ENCODE assay signal across 19 mouse cellular contexts in the genomic region with DNA sequence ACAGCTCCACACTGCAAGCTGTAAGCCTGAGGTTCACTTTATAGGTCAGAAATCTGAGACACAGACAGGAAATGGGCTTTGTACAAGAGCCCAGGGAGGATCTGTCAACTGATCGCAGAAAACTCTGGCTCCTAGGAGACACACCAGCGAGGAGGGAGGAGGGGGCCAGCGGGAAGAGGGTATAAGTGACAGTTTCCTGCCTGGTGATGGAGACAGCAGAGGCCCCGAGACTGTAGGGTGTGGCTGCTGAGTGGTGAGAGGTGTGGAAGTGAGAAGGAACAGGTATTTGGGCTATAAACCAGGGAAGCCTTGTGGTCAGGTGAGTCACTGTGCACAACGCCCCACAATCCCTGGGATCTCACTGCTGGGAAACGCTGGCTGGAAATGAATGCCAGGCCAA. TPM values are rescaled to one million over a fixed set of nuclear protein-coding genes. Genes with fewer than 3 reads are reported as not detected.
DNase-seq lines count a peak whose midpoint lies in the region; ATAC-seq lines count a peak whose summit lies in the region.
"Had no signal": no experiment of that assay in that cellular context is flagged by ENCODE, and none has a peak within 500 bp of the region (broad histone marks: within the 10 kb centered on the region; RNA-seq: fewer than 3 reads in every experiment).

No protein-coding gene starts in this region.

- H3K36me3 ChIP-seq in intestine, embryonic 16.5 days (ENCODE audit: control insufficient read depth, insufficient read depth, low read length) = no peaks in the 10 kb centered on the region
- H3K36me3 ChIP-seq in forebrain, embryonic 11.5 days (ENCODE audit: control insufficient read depth, insufficient read depth, low read length) = no peaks in the 10 kb centered on the region
- H3K36me3 ChIP-seq: hindbrain, embryonic 12.5 days; limb, embryonic 15.5 days had no signal

- peaks cover 14% of the 10 kb centered on the region for H3K4me1 ChIP-seq in intestine, embryonic 16.5 days (ENCODE audit: control insufficient read depth, insufficient read depth, low read length)
- H3K4me1 ChIP-seq in forebrain, embryonic 11.5 days (replicated peaks; ENCODE audit: control insufficient read depth, insufficient read depth, low read length) = no peaks in the 10 kb centered on the region

- H3K27ac ChIP-seq in intestine, embryonic 16.5 days (ENCODE audit: low read length) = no peak overlapping the region
- no peak overlapping the region for H3K27ac ChIP-seq in forebrain, embryonic 11.5 days (ENCODE audit: low read depth, low read length)
- H3K27ac ChIP-seq: hindbrain, embryonic 12.5 days; limb, embryonic 15.5 days had no signal

- no peaks in the 10 kb centered on the region for H3K9me3 ChIP-seq in intestine, embryonic 16.5 days (ENCODE audit: control insufficient read depth, low read length)
- no peaks in the 10 kb centered on the region for H3K9me3 ChIP-seq in forebrain, embryonic 11.5 days (ENCODE audit: control insufficient read depth, low read length)
- H3K9me3 ChIP-seq: hindbrain, embryonic 12.5 days; limb, embryonic 15.5 days had no signal

- peak; percentile 89 for ATAC-seq in intestine, embryonic 16.5 days
- no peak for ATAC-seq in forebrain, embryonic 11.5 days (replicated peaks; ENCODE audit: low FRiP score)
- ATAC-seq: midbrain, embryonic 16.5 days had no signal

- no peak overlapping the region for H3K9ac ChIP-seq in intestine, embryonic 16.5 days (ENCODE audit: low read depth, low read length)
- H3K9ac ChIP-seq in forebrain, embryonic 11.5 days (ENCODE audit: low read length) = no peak overlapping the region
- H3K9ac ChIP-seq: hindbrain, embryonic 12.5 days; limb, embryonic 15.5 days had no signal

- H3K4me3 ChIP-seq in intestine, embryonic 16.5 days (ENCODE audit: low read length) = no peak overlapping the region
- no peak overlapping the region for H3K4me3 ChIP-seq in forebrain, embryonic 11.5 days (ENCODE audit: low read depth, low read length)
- H3K4me3 ChIP-seq: hindbrain, embryonic 12.5 days; limb, embryonic 15.5 days had no signal

- H3K4me2 ChIP-seq in intestine, embryonic 16.5 days (ENCODE audit: low read depth, low read length) = no peak overlapping the region
- H3K4me2 ChIP-seq in forebrain, embryonic 11.5 days (ENCODE audit: low read depth, low read length, severe bottlenecking) = no peak overlapping the region
- H3K4me2 ChIP-seq: hindbrain, embryonic 12.5 days; limb, embryonic 15.5 days had no signal

- 20% methylated on average over 6 of the region's 6 CpGs for WGBS in intestine, embryonic 16.5 days
- 75% methylated on average over 6 of the region's 6 CpGs for WGBS in forebrain, embryonic 11.5 days

- H3K27me3 ChIP-seq in intestine, embryonic 16.5 days (replicated peaks; ENCODE audit: control insufficient read depth, insufficient read depth, low read length) = no peaks in the 10 kb centered on the region
- H3K27me3 ChIP-seq in forebrain, embryonic 11.5 days (ENCODE audit: control insufficient read depth, insufficient read depth, low read length) = no peaks in the 10 kb centered on the region
- H3K27me3 ChIP-seq: hindbrain, embryonic 12.5 days; limb, embryonic 15.5 days had no signal

- peak; percentile 23 for DNase-seq in embryo, embryonic 10.5 days (ENCODE audit: low spot score)
- DNase-seq in embryo, embryonic 11 days = no peak
- peak; percentile 26 to 31 for DNase-seq in kidney, postnatal 4 days
- DNase-seq in kidney, postnatal 10 days = no peak
- DNase-seq in CD4-positive helper T cell, adult 2 months (ENCODE audit: low read depth, low spot score) = peak; percentile 14
- no peak for DNase-seq in forebrain, embryonic 11.5 days (ENCODE audit: low spot score)
- DNase-seq in cerebellum, adult 11 months = no peak
- DNase-seq: adrenal gland, adult 2 months; B cell, adult 2 months; cerebellum, adult 2 months; gastrocnemius, postnatal 25 days; lung, adult 2 months; right cerebral cortex, postnatal 25 days had no signal

RNA-seq across cellular contexts. Expression of a gene that starts 30.0 kb away (rescaled TPM):
- 0.23 and 0.43 TPM in 2 replicates for polyA plus RNA-seq in intestine, embryonic 16.5 days (2015; fragmentation: Nextera tagmentation; extraction: Ambion mirVana)
- polyA plus RNA-seq in forebrain, embryonic 11.5 days (2014; fragmentation: Nextera tagmentation; extraction: Ambion mirVana) = not detected in 2 replicates
- polyA plus RNA-seq: cortical plate, adult 2 months; lung, adult 2 months; midbrain, embryonic 16.5 days; neural tube, embryonic 11.5 days had no signal

RNA-seq across cellular contexts. Expression of a gene that starts 30.2 kb away (rescaled TPM):
- polyA plus RNA-seq in intestine, embryonic 16.5 days (2015; fragmentation: Nextera tagmentation; extraction: Ambion mirVana) = 1.1 and 1.3 TPM in 2 replicates
- polyA plus RNA-seq in forebrain, embryonic 11.5 days (2014; fragmentation: Nextera tagmentation; extraction: Ambion mirVana) = not detected in 2 replicates

Comparison
In these comparisons a context has a peak if more than half of its experiments do, and no peak if none do; other contexts are left out.
1. DNase-seq: peak in embryo, embryonic 10.5 days (single experiment), kidney, postnatal 4 days (2 of 2) and CD4-positive helper T cell, adult 2 months (single experiment); none in embryo, embryonic 11 days (single experiment), kidney, postnatal 10 days (single experiment), forebrain, embryonic 11.5 days (single experiment) and cerebellum, adult 11 months (single experiment).